Mouse (Mus musculus) stomach, embryonic 16.5 days (tissue): ENCODE measurements around the gene Card10. TPM values are rescaled to one million over a fixed set of nuclear protein-coding genes. Genes with fewer than 3 reads are reported as not detected.
A peak's percentile ranks its signal among the peaks of the same experiment; 100 is the strongest.

Experiments used
- ATAC-seq: fragments of 200-750 bp; cut with Nextera tagmentation; 2 replicates; pipeline ENCODE4 v1.8.0; 2017; ENCODE audit warnings: moderate number of reproducible peaks, moderate TSS enrichment; ENCODE audit not compliant: insufficient read depth, low FRiP score
- H3K27ac ChIP-seq: fragments of 300-500 bp; sonication (generic); 2 replicates; pipeline ENCODE4 v1.5.1; 2014; ENCODE audit warnings: low read length
- H3K27me3 ChIP-seq: fragments of 300-500 bp; sonication (generic); 2 replicates; pipeline ENCODE4 v1.6.1; 2014; ENCODE audit warnings: low read length, control low read depth, mixed read lengths; ENCODE audit not compliant: control insufficient read depth, insufficient read depth
- H3K36me3 ChIP-seq: fragments of 300-500 bp; sonication (generic); 2 replicates; pipeline ENCODE4 v1.6.1; 2014; ENCODE audit warnings: low read length; ENCODE audit not compliant: control insufficient read depth, insufficient read depth
- H3K4me1 ChIP-seq: fragments of 300-500 bp; sonication (generic); 2 replicates; pipeline ENCODE4 v1.6.1; 2014; ENCODE audit warnings: low read length, control low read depth, mixed read lengths; ENCODE audit not compliant: control insufficient read depth, insufficient read depth
- H3K4me2 ChIP-seq: fragments of 300-500 bp; sonication (generic); 2 replicates; pipeline ENCODE4 v1.6.1; 2014; ENCODE audit warnings: low read depth, low read length, mixed read lengths
- H3K4me3 ChIP-seq: fragments of 300-500 bp; sonication (generic); replicated peaks from 2 replicates; pipeline ENCODE4 v1.5.1; 2014; ENCODE audit warnings: mild to moderate bottlenecking, low read length
- H3K9ac ChIP-seq: fragments of 300-500 bp; sonication (generic); 2 replicates; pipeline ENCODE4 v1.6.1; 2014; ENCODE audit warnings: low read length
- H3K9me3 ChIP-seq: fragments of 300-500 bp; sonication (generic); replicated peaks from 2 replicates; pipeline ENCODE4 v1.6.1; 2016; ENCODE audit warnings: low read length, control low read depth; ENCODE audit not compliant: control insufficient read depth
- WGBS: fragments of 180-500 bp; shearing (Covaris S2); extraction: QIAGEN DNeasy Blood & Tissue Kit; methylation state at CpG from one replicate; pipeline ENCODE4 v1.1.7; 2014; 5-methylcytosine and 5-hydroxymethylcytosine counted together
- polyA plus RNA-seq: library from polyadenylated mRNA; unstranded; fragments of >200 nt; fragmentation: Nextera tagmentation; extraction: Ambion mirVana; gene quantifications from 2 replicates; pipeline ENCODE4 v1.2.1, GENCODE M21; 2015

Gene Card10
- polyA plus RNA-seq, 1 experiment from 2014 or later = 4.4 TPM

DNA sequence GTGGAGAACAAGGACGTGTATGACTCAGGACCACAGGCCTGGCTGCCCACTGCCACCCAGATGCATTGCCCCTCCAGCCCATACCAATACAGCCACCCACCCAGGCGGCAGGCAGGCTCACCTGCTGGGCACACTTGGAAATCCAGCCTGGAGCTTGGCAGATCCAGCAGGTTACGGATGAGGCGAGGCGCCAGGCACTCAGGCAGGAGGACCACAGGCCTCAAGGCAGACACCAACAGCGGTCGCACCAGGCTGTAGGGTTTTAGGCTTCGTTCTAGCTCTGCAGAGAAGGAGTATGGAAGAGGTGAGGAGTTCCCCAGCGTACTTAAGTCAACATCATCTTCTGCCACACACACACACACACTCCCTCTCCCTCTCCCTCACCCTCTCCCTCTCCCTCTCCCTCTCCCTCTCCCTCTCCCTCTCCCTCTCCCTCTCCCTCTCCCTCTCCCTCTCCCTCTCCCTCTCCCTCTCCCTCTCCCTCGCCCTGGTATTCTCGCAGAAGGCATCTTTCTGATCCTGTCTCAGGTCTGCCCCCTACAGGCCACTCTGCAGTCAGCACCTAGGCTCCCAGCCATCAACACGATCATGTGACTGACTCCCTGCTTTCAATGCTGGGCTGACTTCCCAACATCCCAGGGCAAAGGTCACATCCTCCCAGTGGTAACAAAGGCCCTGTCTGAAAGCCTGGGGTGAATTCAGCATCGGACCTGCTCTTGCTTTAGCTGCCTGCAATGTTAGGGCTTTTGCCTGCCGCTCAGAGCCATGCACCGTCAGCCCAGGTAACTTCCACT, 24.6 kb downstream of the Card10 start:
- no peak overlapping the region for H3K27ac ChIP-seq
- 53% methylated on average over 14 of the region's 15 CpGs for whole genome bisulfite sequencing

DNA sequence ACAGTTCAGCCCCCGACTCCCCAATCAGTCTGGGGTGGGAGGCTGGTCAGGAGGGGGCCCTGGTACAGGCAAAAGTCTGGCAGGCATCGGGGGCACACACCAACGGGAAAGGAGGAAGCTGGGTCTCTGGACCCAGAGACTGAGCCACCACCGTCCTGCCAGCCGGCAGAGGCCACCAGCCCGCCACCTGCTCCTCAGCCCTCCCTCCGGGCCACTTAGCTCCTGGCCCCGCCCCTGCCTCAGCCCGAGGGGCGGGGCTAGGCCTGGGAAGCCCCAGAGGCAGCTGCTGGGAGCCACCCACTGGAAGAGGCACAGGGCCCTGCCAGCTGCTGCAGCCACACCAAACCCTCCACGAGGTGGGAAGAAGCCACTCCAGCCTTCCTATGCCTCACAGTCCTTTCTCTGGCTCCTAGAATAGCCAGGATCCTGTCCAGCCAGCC, 29.5 kb downstream of the Card10 start, which contains the start of gene Mfng:
TSS of gene Mfng (minus strand) at position 186 of the 440 bp plus-strand sequence.
- peaks cover 4% of the 10 kb centered on the region; the same call in 1 of the 2 replicates for H3K36me3 ChIP-seq
- peak within 1 kb of the TSS; percentile 79 for H3K27ac ChIP-seq
- H3K4me3 ChIP-seq = peak within 1 kb of the TSS; percentile 31
- H3K4me1 ChIP-seq = peaks cover 6% of the 10 kb centered on the region; the same call in 1 of the 2 replicates
- ATAC-seq = peak; percentile 85
- WGBS = 5% methylated on average over 10 of the region's 11 CpGs
- H3K9ac ChIP-seq = peak within 1 kb of the TSS; percentile 44
- no peaks in the 10 kb centered on the region for H3K27me3 ChIP-seq
- H3K9me3 ChIP-seq = peaks cover 6% of the 10 kb centered on the region; the same call in 1 of the 2 replicates
- H3K4me2 ChIP-seq = peak within 1 kb of the TSS; percentile 46

More for the DNA sequence above, 24.6 kb downstream of the Card10 start:
- peaks cover 4% of the 10 kb centered on the region; the same call in 1 of the 2 replicates for H3K36me3 ChIP-seq
- ATAC-seq = peak; percentile 35; the same call in 1 of the 2 replicates
- no peaks in the 10 kb centered on the region for H3K27me3 ChIP-seq
- no peaks in the 10 kb centered on the region for H3K9me3 ChIP-seq
- no peak overlapping the region for H3K4me2 ChIP-seq
- H3K9ac ChIP-seq = no peak overlapping the region
- H3K4me3 ChIP-seq = no peak overlapping the region
- peaks cover 9% of the 10 kb centered on the region; the same call in 1 of the 2 replicates for H3K4me1 ChIP-seq

DNA sequence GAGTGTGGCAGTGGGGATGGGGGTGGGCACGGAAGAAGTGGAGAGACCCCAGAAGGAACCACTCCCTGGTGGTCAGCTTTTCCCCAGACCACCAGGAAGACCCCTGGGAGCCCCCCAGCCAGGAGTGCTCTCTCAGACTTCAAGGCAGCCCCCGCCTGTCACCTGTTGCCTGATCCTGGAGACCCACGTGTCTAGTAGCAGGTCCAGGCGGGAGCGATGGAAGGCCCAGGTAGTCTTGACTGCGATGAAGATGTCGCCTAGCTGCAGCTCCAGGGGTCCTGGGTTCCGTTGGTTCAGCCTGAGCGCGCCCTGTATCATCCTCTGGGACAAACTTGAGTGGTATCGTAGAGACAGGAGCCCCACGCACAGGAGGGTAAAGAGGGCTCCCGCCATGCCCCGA, 30.0 kb downstream of the Card10 start:
- ATAC-seq = no peak
- Histone ChIP-seq H3K4me3 (peak overlapping the region; percentile 31), H3K9me3 (peaks cover 6% of the 10 kb centered on the region; the same call in 1 of the 2 replicates), H3K4me1 (peaks cover 6% of the 10 kb centered on the region; the same call in 1 of the 2 replicates), H3K27ac (peak overlapping the region; percentile 79), H3K9ac (peak overlapping the region; percentile 44), H3K36me3 (peaks cover 4% of the 10 kb centered on the region; the same call in 1 of the 2 replicates), H3K4me2 (peak overlapping the region; percentile 46), H3K27me3 (no peaks in the 10 kb centered on the region)
- WGBS = 36% methylated on average over 14 of the region's 14 CpGs

DNA sequence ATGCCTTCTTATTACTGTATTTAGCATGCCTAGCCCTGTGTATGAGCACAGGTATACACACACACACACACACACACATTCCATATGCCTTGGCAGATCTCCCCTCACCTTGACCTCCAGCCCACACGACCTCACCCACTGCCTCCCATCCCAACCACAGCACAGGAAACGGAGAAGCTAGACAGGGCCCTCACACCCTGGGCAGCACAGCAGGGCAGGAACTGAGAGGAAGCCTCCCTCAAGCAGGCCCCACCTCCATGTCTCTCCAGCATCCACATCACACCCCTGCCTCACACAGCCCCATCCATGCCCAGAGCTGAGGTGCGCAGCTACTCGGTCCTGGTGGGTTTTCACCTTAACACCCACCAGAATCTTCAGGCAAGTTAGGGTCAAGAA, 30.5 kb downstream of the Card10 start:
- Histone ChIP-seq H3K4me1 (peaks cover 6% of the 10 kb centered on the region; the same call in 1 of the 2 replicates), H3K4me3 (peak overlapping the region; percentile 31), H3K27me3 (no peaks in the 10 kb centered on the region), H3K36me3 (peaks cover 4% of the 10 kb centered on the region; the same call in 1 of the 2 replicates), H3K9ac (peak overlapping the region; percentile 44; the same call in 1 of the 2 replicates), H3K9me3 (peaks cover 6% of the 10 kb centered on the region; the same call in 1 of the 2 replicates), H3K4me2 (peak overlapping the region; percentile 46), H3K27ac (peak overlapping the region; percentile 79)
- WGBS = 41% methylated on average over 4 of the region's 4 CpGs
- 0 out of 2 replicates have a peak, but pooled peaks have one; percentile 26 for ATAC-seq

DNA sequence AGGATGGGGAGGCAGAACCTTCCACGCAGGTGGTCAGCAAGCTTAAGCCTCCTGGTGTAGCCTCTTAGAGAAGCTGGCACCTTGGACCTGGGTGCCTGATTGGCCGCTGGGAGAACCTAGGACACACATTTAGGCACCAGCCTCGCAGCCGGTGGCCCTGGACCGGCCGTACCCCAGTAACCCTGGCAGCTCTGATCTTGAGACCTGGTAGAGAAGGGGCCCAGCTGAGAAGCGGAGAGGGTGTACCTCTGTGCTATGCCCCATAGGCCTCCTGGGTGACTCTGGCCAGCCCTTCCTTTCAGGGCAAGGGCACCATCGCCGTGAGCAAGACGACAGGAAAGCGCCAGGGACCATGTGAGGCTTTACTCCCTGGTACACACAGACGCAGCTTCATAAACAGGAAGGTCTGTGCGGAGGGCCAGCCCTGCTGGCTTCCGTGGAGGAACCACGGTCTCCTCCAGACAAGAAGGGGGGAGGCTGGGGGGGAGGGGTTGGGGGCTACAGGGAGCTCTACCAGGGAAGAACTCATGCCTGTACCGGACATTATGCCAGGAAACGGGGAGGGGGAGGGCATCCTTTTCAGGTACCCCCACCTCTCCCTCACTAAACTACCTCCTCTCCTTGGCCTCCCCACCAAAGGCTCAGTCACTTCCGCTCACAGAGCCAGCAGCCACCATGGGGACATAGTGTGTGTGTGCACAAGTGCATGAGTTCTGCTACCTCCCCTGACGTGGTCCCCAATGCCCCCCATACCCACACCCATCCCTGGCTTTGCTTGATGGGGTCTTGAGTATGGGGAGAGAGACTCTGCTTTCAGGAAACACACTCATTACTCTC, 31.1 kb downstream of the Card10 start:
- Histone ChIP-seq H3K36me3 (peaks cover 4% of the 10 kb centered on the region; the same call in 1 of the 2 replicates), H3K4me2 (peak overlapping the region; percentile 46), H3K27me3 (no peaks in the 10 kb centered on the region), H3K4me1 (peaks cover 6% of the 10 kb centered on the region; the same call in 1 of the 2 replicates), H3K27ac (peak overlapping the region; percentile 79), H3K9ac (peak overlapping the region; percentile 56), H3K9me3 (peaks cover 6% of the 10 kb centered on the region; the same call in 1 of the 2 replicates), H3K4me3 (peak overlapping the region; percentile 31)
- ATAC-seq = no peak; the same call in 1 of the 2 replicates
- 54% methylated on average over 19 of the region's 19 CpGs for WGBS

DNA sequence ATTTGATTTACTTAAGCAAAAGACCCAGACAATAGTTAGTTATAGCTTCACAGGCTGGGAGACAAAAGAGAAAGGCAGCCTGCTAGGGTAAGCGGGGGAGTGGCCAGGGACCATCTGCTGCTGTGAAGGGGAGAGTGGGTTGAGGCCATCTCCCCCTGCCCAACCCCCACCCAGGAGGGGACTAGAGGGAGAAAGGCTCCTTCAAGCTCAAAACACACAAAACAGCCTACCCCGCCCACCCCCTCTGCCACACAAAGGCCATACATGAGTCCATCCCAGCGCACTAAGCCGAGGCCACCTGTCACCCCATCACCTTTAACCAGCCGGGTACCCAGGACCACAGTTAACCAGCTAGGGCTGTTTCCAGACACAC, 31.9 kb downstream of the Card10 start:
- Histone ChIP-seq H3K9ac (peak overlapping the region; percentile 14; the same call in 1 of the 2 replicates), H3K27me3 (no peaks in the 10 kb centered on the region), H3K36me3 (no peaks in the 10 kb centered on the region), H3K4me1 (peaks cover 6% of the 10 kb centered on the region; the same call in 1 of the 2 replicates), H3K9me3 (peaks cover 6% of the 10 kb centered on the region; the same call in 1 of the 2 replicates), H3K4me3 (peak overlapping the region; percentile 29), H3K4me2 (peak overlapping the region; percentile 34), H3K27ac (peak overlapping the region; percentile 79)
- no peak for ATAC-seq
- WGBS = 37% methylated on average over 5 of the region's 5 CpGs

DNA sequence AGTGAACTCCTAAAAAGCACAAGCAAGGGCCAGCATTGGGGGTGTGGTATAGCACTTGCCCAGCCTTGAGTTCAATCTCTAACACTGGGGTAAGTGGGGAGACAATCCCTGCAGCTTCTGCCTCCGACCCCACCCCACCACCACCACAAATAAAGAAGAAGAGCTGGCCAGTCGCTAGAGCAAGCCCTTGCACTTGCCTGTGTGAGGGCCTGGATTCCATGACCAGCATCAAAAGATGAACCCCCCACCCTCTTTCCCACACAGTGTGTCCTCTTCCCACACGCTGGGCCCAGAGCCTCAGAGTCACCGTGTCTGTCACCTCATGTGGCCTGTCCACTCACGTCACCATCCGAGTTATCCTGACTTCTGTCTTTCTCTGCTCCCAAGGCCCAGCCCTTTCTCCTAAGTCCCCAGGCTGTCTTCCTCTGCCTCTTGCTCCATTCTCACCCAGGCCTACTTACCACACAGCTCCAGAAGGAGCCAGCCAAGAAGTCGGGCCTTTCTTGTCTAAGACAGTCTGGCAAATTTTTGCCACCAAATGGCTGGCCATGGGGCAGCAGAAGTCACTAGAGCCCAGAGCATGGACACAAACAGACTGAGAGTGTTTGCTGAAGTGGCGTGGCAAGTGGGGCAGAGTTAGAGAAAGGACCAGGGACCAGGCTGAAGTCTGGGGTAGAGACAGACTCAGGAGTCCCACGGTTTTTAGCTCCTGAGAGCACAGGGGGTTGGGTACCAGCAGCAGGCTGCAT, 32.4 kb downstream of the Card10 start:
- WGBS = 63% methylated on average over 9 of the region's 9 CpGs
- H3K4me3 ChIP-seq = no peak overlapping the region
- peaks cover 6% of the 10 kb centered on the region; the same call in 1 of the 2 replicates for H3K9me3 ChIP-seq
- ATAC-seq = no peak
- H3K36me3 ChIP-seq = no peaks in the 10 kb centered on the region
- no peak overlapping the region for H3K9ac ChIP-seq
- peak overlapping the region; percentile 34 for H3K4me2 ChIP-seq
- H3K27me3 ChIP-seq = no peaks in the 10 kb centered on the region
- H3K4me1 ChIP-seq = peaks cover 6% of the 10 kb centered on the region; the same call in 1 of the 2 replicates
- H3K27ac ChIP-seq = no peak overlapping the region

DNA sequence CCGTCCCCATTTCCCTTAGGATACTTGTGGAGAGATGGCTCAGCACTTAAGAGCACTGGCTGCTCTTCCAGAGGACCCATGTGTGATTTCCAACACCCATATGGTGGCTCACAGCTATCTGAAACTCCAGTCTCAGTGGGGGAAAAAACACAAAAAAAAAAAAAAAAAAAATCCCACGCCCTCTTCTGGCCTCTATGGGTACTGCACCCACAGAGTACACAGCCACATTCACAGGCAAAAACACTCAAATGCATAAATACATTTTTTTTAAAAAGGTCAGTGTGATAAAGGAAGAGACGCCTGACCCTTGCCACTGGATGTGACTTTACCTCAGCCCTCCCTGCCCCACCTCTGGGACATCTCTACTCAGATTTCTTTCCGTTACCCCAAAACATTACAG, 33.8 kb downstream of the Card10 start:
- Histone ChIP-seq H3K4me3 (no peak overlapping the region), H3K27me3 (no peaks in the 10 kb centered on the region), H3K9me3 (peaks cover 6% of the 10 kb centered on the region; the same call in 1 of the 2 replicates), H3K36me3 (no peaks in the 10 kb centered on the region), H3K4me1 (peaks cover 6% of the 10 kb centered on the region; the same call in 1 of the 2 replicates), H3K9ac (no peak overlapping the region), H3K4me2 (no peak overlapping the region), H3K27ac (no peak overlapping the region)
- 88% methylated on average over 4 of the region's 4 CpGs for WGBS
- ATAC-seq = no peak
